Mouse (Mus musculus) lung, adult 18-20 months (tissue): Measurements from ENCODE around the gene Tmem8.
"Not testable (repeated sequence)": the region's sequence is repeated elsewhere in the genome, so short reads cannot be mapped to it uniquely, and the experiment has no call there.

ENCODE experiments used
- DNase-seq, 2 experiments: peaks; one replicate each; pipeline ENCODE4 v3.0.0; 2022; ENCODE audit warnings: mixed read lengths in 2 of 2

Tmem8 gene

DNA sequence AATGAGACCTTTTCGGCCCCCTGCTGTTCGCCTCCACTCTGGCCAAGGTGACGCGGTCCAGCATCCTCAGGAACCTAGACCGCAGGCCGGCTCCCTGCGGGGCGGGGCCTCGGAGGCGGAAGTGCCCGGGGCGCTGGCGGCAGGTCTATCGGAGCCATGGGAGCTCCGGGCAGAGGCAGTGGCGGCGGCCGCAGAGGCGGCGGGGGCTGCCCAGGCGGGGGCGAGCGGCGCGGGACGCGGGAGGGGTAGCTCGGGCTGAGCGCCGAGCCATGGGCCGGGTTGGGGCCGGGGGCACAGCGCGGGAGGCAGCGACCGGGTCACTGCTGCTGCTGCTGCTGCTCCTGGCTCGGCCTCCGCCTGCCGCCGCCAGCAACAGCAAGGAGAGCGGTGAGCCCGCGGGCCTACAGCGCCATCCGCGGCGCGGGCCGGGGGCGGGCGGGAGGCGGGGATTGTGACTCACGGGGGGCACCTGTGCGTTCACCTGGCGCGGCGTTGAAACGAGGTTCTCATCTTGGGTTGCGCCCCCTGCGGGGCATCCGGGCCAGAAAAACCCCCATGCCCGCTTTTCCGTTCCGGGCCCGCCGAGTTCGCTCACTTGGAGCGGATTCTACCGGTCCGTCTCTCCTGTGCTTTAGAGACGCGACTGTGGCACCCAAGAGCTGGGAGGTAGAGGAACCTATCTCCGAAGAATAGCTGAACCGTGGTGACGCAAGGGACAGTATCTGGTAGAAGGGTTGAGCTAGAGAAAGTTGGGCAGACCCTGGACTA lies at the start of gene Tmem8:
TSS of gene Tmem8 (plus strand) at position 119 of the 768 bp plus-strand sequence.
- DNase-seq: peak; percentile 81 to 86

DNA sequence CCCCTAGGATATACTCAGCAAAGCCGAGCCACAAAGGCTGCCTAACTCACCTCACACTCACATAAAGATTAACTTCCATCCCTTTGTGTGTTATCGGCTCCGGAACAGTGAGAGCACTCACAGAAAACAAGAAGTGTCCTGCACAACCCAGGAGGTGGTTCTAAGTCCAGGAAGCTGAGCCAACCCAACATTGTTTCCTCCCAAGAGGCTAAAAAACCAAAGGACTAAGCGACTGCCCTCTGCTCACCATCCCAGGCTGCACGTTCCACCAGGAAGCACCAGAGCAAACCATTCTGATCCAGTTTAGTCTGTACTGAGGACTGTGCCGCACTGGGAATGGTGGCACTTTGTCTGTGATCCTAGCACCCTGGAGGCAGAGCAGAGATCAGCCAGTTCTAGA lies 48.2 kb upstream of the Tmem8 start:
- no peak for DNase-seq

DNA sequence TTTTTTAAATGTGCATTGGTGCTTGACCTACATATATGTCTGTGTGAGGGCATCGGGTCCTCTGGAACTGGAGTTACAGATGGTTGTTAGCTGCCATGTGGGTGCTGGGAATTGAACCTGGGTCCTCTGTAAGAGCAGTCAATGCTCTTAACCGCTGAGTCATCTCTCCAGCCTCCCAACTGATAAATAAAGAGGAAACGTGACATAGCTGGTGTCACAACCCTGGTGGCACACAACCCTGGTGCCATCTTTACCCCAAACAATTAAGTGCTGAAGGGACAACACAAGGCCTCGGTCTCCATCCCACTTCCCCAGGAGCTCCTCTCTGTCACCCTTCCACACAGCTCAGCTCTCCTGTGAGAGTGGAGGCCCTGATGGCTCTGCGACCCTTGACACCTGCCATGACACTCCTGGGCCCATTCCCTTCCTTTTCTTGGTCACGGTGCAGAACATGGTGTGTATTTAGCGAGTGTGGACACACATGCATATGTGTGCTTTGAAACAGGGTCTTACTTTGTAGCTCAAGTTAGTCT lies 46.5 kb upstream of the Tmem8 start:
- DNase-seq: no peak

DNA sequence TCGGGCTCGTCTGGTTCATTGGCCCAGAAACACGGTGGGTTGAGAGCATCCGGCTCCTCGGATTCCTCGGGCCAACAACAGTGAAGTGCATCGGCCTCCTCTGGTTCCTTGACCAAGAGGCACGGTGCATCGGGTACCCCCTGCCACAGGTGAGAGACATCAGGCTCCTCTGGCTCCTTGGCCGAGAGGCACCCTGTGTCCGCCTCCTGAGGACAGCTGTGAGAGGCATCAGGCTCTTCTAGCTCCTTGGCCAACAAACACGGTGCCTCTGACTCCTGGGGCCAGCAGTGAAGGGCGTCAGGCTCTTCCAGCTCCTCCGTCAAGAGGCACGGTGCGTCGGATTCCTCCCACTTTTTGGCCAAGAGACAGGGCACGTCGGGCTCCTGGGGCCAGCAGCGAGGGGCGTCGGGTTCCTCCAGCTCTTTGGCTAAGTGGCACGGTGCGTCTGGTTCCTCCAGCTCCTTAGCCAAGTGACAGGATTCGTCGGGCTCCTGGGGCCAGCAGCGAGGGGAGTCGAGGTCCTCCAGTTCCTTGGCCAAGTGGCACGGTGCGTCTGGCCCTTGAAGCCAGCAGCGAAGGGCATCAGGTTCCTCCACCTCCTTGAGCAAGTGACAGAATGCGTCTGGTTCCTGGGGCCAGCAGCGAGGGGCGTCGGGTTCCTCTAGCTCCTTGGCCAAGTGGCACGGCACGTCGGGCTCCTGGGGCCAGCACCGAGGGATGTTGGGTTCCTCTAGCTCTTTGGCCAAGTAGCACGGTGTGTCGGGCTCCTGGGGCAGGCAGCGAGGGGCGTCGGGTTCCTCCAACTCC lies 44.9 kb upstream of the Tmem8 start:
- peak; percentile 21 to 39 for DNase-seq

DNA sequence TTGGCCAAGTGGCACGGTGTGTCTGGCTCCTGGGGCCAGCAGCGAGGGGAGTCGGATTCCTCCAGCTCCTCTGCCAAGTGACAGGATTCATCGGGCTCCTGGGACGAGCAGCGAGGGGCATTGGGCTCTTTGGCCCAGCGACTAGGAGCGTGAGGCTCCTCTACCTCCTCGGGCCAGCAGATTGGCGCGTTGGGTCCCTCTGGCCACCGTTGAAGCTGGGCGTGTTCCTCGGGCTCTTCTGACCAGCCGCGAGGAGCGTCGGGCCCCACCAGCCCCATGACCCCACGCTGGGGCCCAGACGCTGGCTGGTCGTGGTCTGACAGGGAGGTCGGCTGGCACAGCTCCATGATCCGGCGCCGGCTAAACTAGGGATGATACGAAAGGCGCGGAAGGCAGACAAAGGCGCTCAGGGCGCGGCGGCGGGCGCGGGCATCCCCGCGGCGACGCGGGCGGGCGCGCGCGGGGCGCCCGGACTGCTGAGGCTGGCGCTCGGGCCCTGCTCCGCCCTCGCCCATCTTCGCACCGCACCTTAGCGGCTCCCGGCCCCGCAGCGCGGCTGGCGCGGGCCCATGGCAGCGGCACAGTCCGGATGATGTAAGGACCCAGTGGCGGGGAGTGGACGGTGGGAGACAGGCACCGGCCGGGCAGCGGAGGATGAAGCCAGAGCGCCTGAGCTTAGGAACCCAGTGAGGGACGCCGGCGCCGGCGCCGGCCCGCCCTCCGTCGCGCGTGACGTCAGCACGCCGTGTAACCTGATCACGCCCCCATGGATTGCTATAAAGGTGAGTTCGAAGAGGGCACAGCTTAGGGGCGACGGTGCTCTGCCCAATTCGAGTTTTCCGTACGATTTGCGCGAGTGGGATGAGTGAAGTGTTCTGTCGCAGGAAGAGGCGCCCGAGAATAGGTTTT lies 44.0 kb upstream of the Tmem8 start, which contains the start of gene Rab11fip3:
TSS of gene Rab11fip3 (minus strand) at position 725 of the 909 bp plus-strand sequence.
- DNase-seq: peak; percentile 79 to 84

DNA sequence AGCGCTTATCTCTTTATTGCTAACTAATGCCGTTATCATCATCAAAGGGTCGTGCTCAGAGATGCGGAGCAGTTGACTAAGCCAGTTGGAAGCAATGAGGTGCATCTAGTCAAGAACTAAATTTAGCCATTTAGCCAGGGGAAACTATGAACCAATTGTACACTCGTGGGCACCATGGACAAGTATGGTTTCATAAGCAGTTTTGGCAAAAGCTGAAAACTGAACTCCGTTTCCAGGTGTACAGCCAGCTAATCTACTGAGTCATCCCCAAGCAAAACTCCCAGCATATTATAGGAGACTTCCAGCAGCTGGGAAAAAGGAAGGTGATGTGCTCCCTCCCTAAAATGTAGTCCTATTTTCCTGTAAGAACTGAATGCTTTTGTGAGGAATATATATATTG lies 43.0 kb upstream of the Tmem8 start:
- no peak for DNase-seq

DNA sequence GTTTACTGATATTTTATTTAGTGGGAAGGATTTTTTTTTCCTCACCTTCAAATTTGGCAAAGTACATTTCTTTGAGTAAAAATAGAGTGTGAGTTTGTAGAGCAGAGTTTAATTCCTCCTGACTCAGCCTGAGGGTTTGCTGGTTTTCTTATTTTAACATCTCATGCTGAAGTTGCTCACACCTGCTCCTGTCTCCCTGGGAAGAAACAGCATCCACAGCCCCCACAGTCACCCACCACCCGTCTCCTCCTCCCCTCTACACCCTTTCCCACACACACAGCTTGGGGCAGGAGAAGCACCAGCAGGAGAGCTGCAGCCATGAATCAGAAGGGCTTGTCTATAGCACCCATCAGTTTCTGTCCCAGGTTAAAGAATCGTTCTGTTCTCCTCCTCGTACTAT lies 37.9 kb upstream of the Tmem8 start:
- DNase-seq: no peak

DNA sequence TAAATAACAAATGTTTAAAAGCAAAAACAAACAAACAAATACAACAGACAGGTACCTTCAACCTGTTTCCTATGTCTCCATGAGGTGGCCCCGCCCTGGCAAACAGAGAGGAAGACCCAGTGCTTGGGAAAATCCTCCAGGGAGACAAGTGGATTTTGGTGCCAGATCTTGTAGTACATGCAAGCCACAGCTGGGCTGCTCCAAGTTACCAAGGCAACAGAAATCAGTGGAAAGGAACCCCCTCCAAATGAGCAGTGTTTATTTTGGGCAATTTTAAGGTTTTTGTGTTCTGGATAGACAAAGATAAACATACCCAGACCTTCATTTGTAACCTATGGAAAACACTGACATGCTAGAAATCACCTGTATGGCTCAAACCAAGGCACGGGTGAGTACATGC lies 34.2 kb upstream of the Tmem8 start:
- no peak for DNase-seq

DNA sequence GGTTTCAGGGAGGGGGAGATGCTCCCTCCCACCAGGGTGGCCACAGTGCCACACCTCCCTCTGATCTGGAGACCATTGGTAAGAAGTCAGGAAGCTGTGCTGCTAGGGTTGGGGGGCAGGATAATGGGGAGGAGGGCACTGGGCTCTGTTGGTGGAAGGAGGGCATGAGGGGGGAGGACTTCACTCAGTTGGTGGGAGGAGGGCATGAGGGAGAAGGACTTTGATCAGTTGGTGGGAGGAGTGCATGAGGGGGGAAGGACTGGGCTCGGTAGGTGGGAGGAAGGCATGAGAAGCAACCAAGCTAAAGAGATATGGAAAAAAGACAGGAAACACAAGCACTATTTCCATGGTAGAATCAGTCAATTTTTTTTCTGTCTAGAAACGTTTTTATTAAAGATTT lies 32.2 kb upstream of the Tmem8 start:
- no peak for DNase-seq

DNA sequence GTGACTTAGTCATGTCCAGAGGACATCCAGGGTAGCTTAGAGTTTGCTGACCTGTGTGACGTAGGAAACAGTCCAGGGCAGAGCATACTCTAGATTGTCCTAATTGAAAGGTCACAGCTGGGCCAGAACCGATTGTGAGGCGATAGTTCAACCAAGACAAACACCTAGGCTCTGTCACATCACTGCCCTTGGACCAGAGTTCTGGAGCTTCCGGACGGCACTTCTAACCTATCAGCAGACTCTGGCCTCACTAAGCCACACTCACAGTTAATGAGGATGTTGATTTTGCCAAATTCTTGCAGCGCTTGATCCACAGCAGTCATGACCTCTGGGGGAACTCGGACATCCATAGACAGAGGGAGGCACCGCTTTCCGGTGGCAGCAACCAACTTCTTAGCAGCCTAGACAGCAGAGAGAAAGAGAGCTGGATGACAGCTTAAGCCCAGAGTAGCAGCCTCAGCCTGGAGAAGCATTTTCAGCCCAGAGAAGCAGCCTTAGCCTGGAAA lies 26.0 kb upstream of the Tmem8 start:
- DNase-seq: no peak

DNA sequence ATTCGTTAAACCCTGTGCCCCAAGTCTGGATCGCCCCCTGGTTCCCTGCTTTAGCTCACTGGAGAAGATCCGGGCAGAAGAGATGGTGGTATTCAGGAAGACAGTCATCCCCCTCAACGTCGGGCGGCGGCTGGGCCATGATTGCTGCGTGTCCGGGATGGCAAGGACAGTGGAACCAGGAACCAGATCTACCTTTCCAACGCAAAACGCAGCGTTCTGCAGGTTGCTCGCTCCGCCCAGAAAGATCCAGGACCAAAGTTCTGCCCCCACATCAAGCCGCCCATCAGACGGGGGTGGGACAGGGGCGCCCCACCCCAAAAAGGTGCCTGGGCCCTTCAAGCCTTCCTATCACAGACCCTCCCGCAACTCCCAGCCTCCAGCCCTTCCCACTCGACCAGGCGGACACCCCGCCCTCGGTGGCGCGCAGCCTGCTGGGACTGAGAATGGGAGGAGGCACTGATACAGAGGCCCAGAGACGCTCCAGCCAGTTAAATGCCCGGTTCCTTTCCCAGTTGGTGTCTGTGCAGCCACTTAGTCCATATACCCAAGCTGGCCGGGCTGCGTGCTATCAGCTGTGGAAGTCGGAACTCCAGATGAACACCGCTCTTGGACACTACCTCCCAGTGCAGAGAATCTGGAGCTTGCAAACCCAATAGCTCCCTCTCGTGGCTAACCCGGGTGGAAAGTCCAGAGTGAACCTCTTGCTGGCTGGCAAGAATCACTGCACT lies 23.0 kb upstream of the Tmem8 start, which contains the start of gene Decr2:
TSS of gene Decr2 (minus strand) at position 433 of the 728 bp plus-strand sequence.
- peak; percentile 92 to 94 for DNase-seq

DNA sequence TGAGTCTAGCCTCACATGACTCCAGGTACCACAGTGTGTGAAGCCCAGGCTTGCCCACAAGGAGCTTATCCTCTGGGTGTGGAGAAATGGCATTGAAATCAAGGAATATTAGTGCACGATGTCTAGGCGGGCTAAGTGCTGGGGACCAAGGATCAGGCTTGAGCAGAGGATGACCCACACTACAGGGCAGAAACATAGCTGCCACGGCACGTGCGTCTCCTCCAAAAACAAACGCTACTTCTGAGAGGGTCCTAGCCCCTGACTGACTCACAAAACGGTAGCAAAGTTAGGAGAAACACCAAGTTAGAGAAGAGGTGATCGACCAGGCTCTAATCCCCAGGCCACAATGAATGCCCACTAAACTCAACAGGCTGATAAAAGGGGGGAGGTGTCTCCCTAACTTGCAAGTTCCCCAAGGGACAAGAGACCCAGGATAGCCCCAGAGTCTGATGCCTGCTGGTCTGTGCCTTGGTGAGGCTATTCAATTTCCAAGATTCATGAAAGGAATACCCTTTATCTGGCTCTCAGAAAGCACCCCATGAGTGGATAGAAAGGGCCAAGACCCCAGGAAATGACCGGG lies 18.5 kb upstream of the Tmem8 start:
- DNase-seq: no peak

DNA sequence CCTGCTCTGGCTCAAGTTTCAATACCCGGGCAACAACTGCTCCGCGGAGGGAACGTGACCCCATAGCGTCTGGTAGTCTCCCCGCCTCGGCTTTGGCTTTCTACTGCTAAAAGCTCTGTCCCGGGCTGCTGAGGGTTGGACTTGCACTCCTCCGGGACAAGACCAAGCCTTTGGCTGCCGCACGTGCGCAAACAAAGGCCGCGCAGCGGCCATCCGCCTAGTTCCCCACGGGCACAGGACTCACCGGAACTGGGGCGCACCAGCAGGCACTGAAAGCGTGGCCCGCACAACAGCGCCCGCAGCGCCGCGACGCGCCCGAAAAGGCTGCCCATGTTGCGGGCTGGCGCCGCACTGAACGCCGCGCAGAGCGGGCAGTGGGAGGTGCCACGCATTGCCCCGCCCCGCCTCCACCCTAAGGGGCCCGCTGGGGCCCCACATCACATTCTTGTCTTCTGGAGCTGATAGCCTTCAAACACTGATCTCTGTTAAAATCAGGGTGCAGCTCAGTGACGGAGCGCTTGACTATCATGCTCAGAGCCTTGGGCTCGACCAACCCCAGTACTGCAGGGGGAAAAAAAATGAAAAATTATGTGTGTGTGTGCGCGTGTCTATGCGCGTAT lies 17.9 kb upstream of the Tmem8 start, which contains the start of gene Nme4:
TSS of gene Nme4 (minus strand) at position 482 of the 620 bp plus-strand sequence.
- DNase-seq: peak in 1 of 2 experiments; percentile 26

DNA sequence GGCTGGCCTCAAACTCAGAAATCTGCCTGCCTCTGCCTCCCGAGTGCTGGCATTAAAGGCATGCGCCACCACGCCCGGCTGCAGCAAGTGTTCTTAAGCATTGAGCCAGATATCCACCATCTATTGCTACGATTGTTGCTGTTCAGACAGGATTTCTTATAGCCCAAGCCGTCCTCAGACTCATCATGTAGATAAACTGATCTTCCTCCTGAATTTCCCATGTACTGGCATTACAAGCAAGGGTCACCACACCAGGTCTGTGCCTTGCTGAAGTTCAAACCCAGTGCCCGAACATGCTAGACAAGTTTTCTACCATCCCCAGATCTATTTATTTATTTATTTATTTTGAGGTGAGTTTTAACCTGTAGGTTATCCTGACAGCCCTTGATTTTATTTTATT lies 14.6 kb upstream of the Tmem8 start:
- DNase-seq: no peak

DNA sequence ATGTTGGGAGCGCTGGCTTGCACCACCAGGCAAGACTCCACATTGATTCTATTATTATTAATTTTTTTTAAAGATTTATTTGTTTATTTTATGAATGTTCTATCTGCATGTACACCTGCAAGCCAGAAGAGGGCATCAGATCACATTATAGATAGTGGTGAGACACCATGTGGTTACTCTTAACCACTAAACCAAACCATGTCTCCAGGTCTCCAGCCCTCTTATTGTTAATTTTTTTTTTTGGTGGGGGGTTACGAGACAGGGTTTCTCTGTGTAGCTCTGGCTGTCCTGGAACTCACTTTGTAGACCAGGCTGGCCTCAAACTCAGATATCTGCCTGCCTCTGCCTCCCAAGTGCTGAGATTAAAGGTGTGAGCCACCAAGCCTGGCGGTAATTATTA lies 13.8 kb upstream of the Tmem8 start:
- not testable (repeated sequence) for DNase-seq

DNA sequence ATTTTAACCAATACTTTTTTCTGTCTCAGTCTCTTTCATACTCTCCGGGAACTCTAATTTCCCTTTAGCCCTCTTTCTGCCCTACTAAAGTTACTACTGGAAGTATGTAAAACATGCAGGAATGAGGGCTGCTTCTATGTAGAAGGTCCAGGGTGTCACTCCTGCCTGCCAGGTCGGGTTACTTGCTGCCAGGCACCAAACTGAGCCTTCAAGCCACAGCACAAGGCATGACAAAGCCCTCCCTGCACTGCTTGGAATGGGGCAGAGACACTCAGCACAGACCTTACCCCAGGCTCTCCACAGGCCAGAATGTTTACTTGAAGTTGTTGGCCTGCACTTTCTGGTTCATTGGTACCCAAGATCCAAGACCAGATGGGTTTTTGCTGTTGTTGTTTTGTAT lies 12.9 kb upstream of the Tmem8 start:
- no peak for DNase-seq

DNA sequence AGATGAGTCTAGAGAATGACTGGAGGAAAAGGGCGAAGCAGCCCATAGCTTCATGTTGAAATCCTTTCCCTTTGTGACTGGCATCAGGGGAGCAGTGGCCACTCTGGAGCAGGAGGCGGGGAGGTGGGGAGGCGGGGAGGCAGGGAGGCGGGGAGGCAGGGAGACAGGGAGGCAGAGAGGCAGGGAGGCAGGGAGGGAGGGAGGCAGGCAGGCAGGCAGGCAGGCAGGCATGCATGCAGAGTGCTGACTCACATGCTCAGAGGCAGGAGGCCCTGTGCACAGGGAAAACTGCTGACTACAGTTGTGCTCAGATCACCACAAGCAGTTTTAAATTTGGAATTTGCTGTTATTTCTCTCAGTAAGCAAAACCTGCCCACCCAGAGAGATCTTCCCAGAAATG lies 11.6 kb upstream of the Tmem8 start:
- no peak for DNase-seq

DNA sequence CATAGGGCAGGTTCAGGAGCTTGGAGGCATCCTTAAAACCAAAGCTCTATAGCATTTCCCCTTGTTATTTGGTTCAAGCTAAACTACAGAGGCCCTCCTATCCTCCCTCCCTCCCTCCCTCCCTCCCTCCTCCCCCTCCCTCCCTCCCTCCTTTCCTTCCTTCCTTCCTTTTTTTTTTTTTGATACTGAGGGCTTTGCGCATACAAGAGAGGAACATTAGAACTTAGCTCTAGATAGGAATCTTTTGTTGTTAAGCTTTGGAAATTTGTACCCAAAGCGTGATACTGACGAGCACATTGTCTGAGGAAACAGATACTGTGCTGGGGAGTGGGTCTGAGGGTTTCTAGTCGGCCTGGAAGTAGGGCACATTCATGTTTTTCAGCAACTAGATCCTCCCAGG lies 7.5 kb upstream of the Tmem8 start:
- no peak for DNase-seq

DNA sequence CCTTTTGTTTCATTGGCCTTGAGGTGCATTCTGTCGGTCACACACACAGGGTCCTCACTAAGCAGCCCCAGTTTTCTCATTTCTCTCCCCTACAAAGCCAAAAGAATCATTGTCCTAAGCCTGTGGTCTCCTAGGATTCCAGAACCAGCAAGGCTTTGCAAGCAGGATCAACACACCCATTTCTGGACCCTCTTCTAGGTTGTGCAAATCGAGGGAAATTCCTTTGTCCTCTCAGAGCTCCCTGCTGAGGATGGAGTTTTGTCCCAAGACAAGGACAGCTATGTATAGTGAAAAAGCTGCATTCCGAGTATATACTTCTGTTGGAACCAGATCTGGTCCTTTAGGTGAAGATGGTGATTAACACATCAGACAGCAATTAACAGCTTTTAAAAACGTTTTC lies 2.9 kb upstream of the Tmem8 start:
- DNase-seq: no peak

DNA sequence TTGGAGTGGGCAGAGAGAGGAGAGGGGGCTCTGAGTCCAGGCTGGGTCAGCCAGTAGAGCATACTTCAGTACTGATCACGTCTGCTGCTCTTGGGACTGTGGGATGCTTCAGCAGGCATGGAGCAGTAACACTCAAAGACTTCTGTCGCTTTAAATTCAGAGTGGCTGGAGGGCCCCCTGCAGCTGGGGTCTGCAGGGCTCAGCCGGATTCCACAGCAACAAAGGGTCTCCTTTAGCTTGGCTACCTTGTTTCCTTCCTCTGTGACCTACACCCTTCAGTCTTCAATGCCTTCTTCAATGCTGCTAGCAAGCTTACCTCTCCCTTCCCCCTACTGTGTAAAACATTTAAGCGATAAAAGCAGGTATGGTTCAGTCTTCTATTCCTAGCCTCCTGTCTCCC lies 2.1 kb upstream of the Tmem8 start:
- DNase-seq: no peak

DNA sequence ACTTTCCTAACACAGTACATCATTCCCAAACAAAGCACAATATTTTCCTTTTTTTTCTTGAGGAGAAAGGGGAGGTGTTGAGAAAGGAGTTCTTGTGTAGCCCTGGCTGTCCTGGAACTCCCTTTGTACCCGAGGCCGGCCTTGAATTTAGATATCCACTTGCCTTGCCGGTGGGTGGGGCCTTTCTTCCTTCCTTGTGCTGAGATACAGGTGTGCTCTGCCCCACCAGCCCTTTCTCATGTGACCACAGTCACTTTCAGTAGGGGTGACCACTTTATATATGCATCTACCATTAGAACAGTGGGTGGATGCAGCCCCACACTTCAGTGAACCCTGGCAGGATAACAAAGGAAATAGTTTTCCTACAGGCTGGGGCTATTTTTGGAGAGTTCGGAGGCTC lies 1.4 kb upstream of the Tmem8 start:
- no peak for DNase-seq
